Mouse (Mus musculus): Measurements from ENCODE around the gene Aldob. TPM values are rescaled to one million over a fixed set of nuclear protein-coding genes. Genes with fewer than 3 reads are reported as not detected.
A peak's percentile ranks its signal among the peaks of the same experiment; 100 is the strongest.

The Aldob gene
- polyA plus RNA-seq (2015; fragmentation: Nextera tagmentation; extraction: Ambion mirVana): 0.14 and 0.35 TPM in 2 replicates

DNA sequence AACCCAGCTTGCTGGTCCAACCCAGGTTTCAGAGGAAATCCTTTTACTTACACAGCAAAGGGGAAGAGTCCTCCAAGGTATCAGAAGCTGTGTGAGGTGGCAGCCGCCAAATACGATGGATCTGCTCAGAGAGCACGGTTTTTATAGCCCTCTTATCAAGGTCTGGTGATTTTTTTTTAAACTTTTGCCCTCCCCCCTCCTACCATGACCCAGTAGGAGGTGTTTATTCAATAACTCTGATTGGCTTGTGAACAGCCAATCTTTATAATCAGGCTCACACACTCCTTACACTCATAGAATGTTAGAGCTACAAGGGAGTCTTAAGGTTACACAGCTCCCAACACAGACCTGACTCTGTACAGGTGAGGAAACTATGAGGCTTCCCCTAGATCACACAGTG is at the start of gene Aldob:
Gene Aldob, minus strand, starts transcription at position 164 of the 400 bp plus-strand sequence.
- Histone ChIP-seq H3K9ac (replicated peaks; ENCODE audit: low read depth, low read length) (no peak within 1 kb of the TSS), H3K9me3 (ENCODE audit: control insufficient read depth, low read length) (no peaks in the 10 kb centered on the region), H3K4me3 (replicated peaks; ENCODE audit: low read length) (no peak within 1 kb of the TSS), H3K27me3 (replicated peaks; ENCODE audit: control insufficient read depth, insufficient read depth, low read length) (no peaks in the 10 kb centered on the region), H3K36me3 (ENCODE audit: control insufficient read depth, insufficient read depth) (no peaks in the 10 kb centered on the region), H3K4me2 (ENCODE audit: low read length) (no peak within 1 kb of the TSS), H3K27ac (ENCODE audit: low read length) (no peak within 1 kb of the TSS), H3K4me1 (replicated peaks; ENCODE audit: control insufficient read depth, insufficient read depth, low read length) (no peaks in the 10 kb centered on the region)
- ATAC-seq: no peak
- WGBS: 66% methylated on average over 3 of the region's 3 CpGs

- under 1% methylated on average over 73 of the region's 77 CpGs for WGBS
- Histone ChIP-seq H3K9ac (replicated peaks; ENCODE audit: low read depth, low read length) (peak within 1 kb of the TSS; percentile 90), H3K4me2 (ENCODE audit: low read length) (peak within 1 kb of the TSS; percentile 70), H3K9me3 (ENCODE audit: control insufficient read depth, low read length) (no peaks in the 10 kb centered on the region), H3K36me3 (ENCODE audit: control insufficient read depth, insufficient read depth) (no peaks in the 10 kb centered on the region), H3K4me1 (replicated peaks; ENCODE audit: control insufficient read depth, insufficient read depth, low read length) (peaks cover 5% of the 10 kb centered on the region; the same call in 1 of the 2 replicates), H3K27ac (ENCODE audit: low read length) (peak within 1 kb of the TSS; percentile 89), H3K4me3 (replicated peaks; ENCODE audit: low read length) (peak within 1 kb of the TSS; percentile 87), H3K27me3 (replicated peaks; ENCODE audit: control insufficient read depth, insufficient read depth, low read length) (no peaks in the 10 kb centered on the region)
- peak; percentile 95 for ATAC-seq
Measured at GRCm38 (mm10) chr4:49597183-49598100, 48.1 kb upstream of the Aldob start, which contains the start of gene Tmem246. Tmem246 (minus strand) TSS chr4:49597876.

DNA sequence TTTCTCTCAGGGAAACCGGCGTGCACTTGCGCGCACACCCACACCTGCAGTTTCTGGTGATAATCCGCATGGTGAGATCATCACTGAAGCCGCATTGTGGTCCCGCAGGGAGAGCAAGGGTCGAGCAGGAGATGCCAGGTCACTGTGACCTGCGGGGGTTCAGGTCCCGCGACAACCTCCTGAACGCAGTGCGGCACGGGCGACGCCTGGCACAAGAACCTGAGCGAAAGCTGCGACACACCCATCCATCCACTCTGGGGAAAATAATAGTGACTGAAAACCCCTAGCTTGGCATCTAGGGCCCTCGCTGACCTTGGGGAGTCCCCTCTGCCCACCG is 47.5 kb upstream of the Aldob start:
- Histone ChIP-seq H3K9me3 (ENCODE audit: control insufficient read depth, low read length) (no peaks in the 10 kb centered on the region), H3K27me3 (replicated peaks; ENCODE audit: control insufficient read depth, insufficient read depth, low read length) (no peaks in the 10 kb centered on the region), H3K4me1 (replicated peaks; ENCODE audit: control insufficient read depth, insufficient read depth, low read length) (peaks cover 5% of the 10 kb centered on the region; the same call in 1 of the 2 replicates), H3K4me2 (ENCODE audit: low read length) (peak overlapping the region; percentile 70), H3K27ac (ENCODE audit: low read length) (peak overlapping the region; percentile 89), H3K9ac (replicated peaks; ENCODE audit: low read depth, low read length) (peak overlapping the region; percentile 90), H3K36me3 (ENCODE audit: control insufficient read depth, insufficient read depth) (no peaks in the 10 kb centered on the region), H3K4me3 (replicated peaks; ENCODE audit: low read length) (peak overlapping the region; percentile 87)
- WGBS: 1% methylated on average over 20 of the region's 20 CpGs
- ATAC-seq: no peak; the same call in 1 of the 2 replicates

- WGBS: 87% methylated on average over 2 of the region's 2 CpGs
- H3K9ac ChIP-seq (replicated peaks; ENCODE audit: low read depth, low read length): no peak overlapping the region
- ATAC-seq: no peak
- H3K4me2 ChIP-seq (ENCODE audit: low read length): no peak overlapping the region
- peaks cover under 1% of the 10 kb centered on the region for H3K4me1 ChIP-seq (replicated peaks; ENCODE audit: control insufficient read depth, insufficient read depth, low read length)
- no peak overlapping the region for H3K4me3 ChIP-seq (replicated peaks; ENCODE audit: low read length)
- no peaks in the 10 kb centered on the region for H3K27me3 ChIP-seq (replicated peaks; ENCODE audit: control insufficient read depth, insufficient read depth, low read length)
- peaks cover 8% of the 10 kb centered on the region for H3K36me3 ChIP-seq (ENCODE audit: control insufficient read depth, insufficient read depth)
- H3K27ac ChIP-seq (ENCODE audit: low read length): no peak overlapping the region
- H3K9me3 ChIP-seq (ENCODE audit: control insufficient read depth, low read length): no peaks in the 10 kb centered on the region
Measured at GRCm38 (mm10) chr4:49590152-49590551, 40.8 kb upstream of the Aldob start.

DNA sequence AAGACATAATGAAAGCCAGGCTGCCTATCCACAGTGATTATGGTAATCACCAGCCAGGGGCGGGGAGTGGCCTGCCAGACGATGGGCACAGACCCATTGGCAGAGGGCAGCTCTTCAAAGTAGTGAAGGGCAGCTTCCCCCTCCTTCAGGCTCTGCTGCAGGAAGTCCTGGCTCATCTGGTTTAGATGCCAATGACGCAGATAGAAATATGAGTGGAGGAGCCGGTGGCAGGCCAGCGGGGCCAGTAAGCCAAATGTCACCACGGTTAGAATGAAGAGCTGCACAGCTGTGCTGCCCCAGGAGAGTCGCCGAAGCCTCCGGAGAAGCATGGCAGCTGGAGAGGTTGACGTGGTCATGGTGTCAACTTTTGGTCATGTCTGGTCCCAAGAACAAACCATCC is 37.5 kb upstream of the Aldob start:
- no peak for ATAC-seq
- Histone ChIP-seq H3K4me1 (replicated peaks; ENCODE audit: control insufficient read depth, insufficient read depth, low read length) (peaks cover 14% of the 10 kb centered on the region), H3K4me2 (ENCODE audit: low read length) (no peak overlapping the region), H3K4me3 (replicated peaks; ENCODE audit: low read length) (no peak overlapping the region), H3K27me3 (replicated peaks; ENCODE audit: control insufficient read depth, insufficient read depth, low read length) (no peaks in the 10 kb centered on the region), H3K27ac (ENCODE audit: low read length) (no peak overlapping the region), H3K9me3 (ENCODE audit: control insufficient read depth, low read length) (no peaks in the 10 kb centered on the region), H3K9ac (replicated peaks; ENCODE audit: low read depth, low read length) (no peak overlapping the region), H3K36me3 (ENCODE audit: control insufficient read depth, insufficient read depth) (peaks cover 8% of the 10 kb centered on the region)
- 94% methylated on average over 10 of the region's 10 CpGs for WGBS

- WGBS: 80% methylated on average over 7 of the region's 7 CpGs
- Histone ChIP-seq H3K27ac (ENCODE audit: low read length) (no peak overlapping the region), H3K4me1 (replicated peaks; ENCODE audit: control insufficient read depth, insufficient read depth, low read length) (peaks cover 14% of the 10 kb centered on the region)
Measured at GRCm38 (mm10) chr4:49585524-49586101, 36.3 kb upstream of the Aldob start.

DNA sequence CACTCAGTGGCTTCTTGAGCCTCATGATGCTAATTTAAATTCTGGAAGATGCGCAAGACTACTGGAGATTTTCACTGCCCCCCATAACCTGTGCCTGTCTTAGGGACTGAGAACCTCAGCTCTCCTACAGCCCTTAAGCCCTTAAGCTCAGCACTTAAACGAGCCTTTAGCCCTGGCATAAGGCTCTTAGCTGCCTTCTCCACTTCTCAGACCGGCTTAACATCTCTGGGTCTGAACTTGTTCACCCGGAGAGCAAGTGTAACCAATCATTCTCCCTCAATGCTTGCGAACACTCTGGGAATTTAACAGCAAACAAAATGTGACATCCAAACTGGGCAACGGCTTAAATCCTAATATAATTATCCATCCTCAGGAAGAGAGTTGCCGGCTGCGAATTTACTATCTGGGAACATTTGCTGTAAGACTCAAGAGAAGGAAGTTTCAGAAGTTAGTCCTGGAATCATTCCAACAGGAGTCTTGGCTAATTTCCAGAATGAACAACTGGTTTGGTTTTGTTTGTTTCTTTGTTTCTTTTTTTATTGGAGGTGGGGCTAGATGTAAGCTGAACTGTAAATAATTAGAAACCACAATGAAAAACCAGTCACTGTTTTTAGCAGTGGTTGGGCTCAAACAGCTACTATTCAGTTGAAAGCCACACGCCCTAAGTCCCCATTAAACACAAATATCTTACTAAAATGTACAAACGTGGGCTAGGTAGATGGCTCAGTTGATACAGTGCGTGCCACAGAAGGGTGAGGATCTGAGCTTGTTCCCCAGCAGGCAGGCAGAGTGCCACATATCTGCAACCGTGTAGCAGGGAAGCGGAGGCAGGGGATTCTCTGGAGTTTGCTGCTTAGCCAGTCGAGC is 34.9 kb upstream of the Aldob start:
- Histone ChIP-seq H3K9ac (replicated peaks; ENCODE audit: low read depth, low read length) (no peak overlapping the region; the same call in 1 of the 2 replicates), H3K9me3 (ENCODE audit: control insufficient read depth, low read length) (no peaks in the 10 kb centered on the region), H3K36me3 (ENCODE audit: control insufficient read depth, insufficient read depth) (peaks cover 8% of the 10 kb centered on the region), H3K4me1 (replicated peaks; ENCODE audit: control insufficient read depth, insufficient read depth, low read length) (peaks cover 14% of the 10 kb centered on the region), H3K27ac (ENCODE audit: low read length) (no peak overlapping the region), H3K4me2 (ENCODE audit: low read length) (no peak overlapping the region), H3K4me3 (replicated peaks; ENCODE audit: low read length) (no peak overlapping the region), H3K27me3 (replicated peaks; ENCODE audit: control insufficient read depth, insufficient read depth, low read length) (no peaks in the 10 kb centered on the region)
- 0 out of 2 replicates have a peak, but pooled peaks have one; percentile 27 for ATAC-seq
- 30% methylated on average over 14 of the region's 14 CpGs for WGBS

More at GRCm38 (mm10) chr4:49585524-49586101, 36.3 kb upstream of the Aldob start:
- Histone ChIP-seq H3K27me3 (replicated peaks; ENCODE audit: control insufficient read depth, insufficient read depth, low read length) (no peaks in the 10 kb centered on the region), H3K4me3 (replicated peaks; ENCODE audit: low read length) (no peak overlapping the region), H3K4me2 (ENCODE audit: low read length) (no peak overlapping the region), H3K36me3 (ENCODE audit: control insufficient read depth, insufficient read depth) (peaks cover 8% of the 10 kb centered on the region), H3K9ac (replicated peaks; ENCODE audit: low read depth, low read length) (no peak overlapping the region), H3K9me3 (ENCODE audit: control insufficient read depth, low read length) (no peaks in the 10 kb centered on the region)
- peak; percentile 45 for ATAC-seq

DNA sequence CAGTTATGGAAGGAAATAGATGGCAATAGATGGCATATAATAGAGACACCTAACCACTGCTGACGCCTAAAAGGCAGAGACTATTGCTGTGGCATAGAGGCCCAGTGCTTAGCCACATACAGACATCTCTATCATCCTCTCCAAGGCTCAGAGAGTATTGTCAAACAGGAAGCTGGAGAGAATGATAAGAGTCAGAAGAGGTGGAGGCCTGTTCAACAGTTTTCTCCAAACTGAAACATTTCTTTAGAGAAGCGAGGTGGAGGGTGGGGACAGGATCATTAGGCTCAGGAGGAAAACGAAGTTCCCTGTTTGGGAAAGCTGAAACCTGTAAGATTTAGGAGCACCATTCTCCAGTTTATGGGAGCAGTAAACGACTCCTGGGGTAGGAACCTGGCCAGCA is 31.9 kb upstream of the Aldob start:
- no peak overlapping the region for H3K4me3 ChIP-seq (replicated peaks; ENCODE audit: low read length)
- H3K27ac ChIP-seq (ENCODE audit: low read length): no peak overlapping the region
- no peak for ATAC-seq
- H3K9me3 ChIP-seq (ENCODE audit: control insufficient read depth, low read length): no peaks in the 10 kb centered on the region
- H3K9ac ChIP-seq (replicated peaks; ENCODE audit: low read depth, low read length): no peak overlapping the region
- H3K36me3 ChIP-seq (ENCODE audit: control insufficient read depth, insufficient read depth): peaks cover 8% of the 10 kb centered on the region
- H3K27me3 ChIP-seq (replicated peaks; ENCODE audit: control insufficient read depth, insufficient read depth, low read length): no peaks in the 10 kb centered on the region
- peaks cover 14% of the 10 kb centered on the region for H3K4me1 ChIP-seq (replicated peaks; ENCODE audit: control insufficient read depth, insufficient read depth, low read length)
- no peak overlapping the region for H3K4me2 ChIP-seq (ENCODE audit: low read length)
- WGBS: 83% methylated on average over 4 of the region's 4 CpGs

GRCm38 (mm10) chr4:49572194-49572593 is 22.8 kb upstream of the Aldob start:
- Histone ChIP-seq H3K4me3 (replicated peaks; ENCODE audit: low read length) (no peak overlapping the region), H3K27me3 (replicated peaks; ENCODE audit: control insufficient read depth, insufficient read depth, low read length) (no peaks in the 10 kb centered on the region), H3K4me2 (ENCODE audit: low read length) (no peak overlapping the region), H3K4me1 (replicated peaks; ENCODE audit: control insufficient read depth, insufficient read depth, low read length) (no peaks in the 10 kb centered on the region), H3K36me3 (ENCODE audit: control insufficient read depth, insufficient read depth) (no peaks in the 10 kb centered on the region), H3K9ac (replicated peaks; ENCODE audit: low read depth, low read length) (no peak overlapping the region), H3K27ac (ENCODE audit: low read length) (no peak overlapping the region), H3K9me3 (ENCODE audit: control insufficient read depth, low read length) (no peaks in the 10 kb centered on the region)
- WGBS: 87% methylated on average over 4 of the region's 4 CpGs
- no peak for ATAC-seq

Data from forebrain, embryonic 16.5 days (tissue).